Mouse (Mus musculus): Measurements from ENCODE around the gene Ncaph.

- no peak for TF ChIP-seq CTCF (IDR thresholded peaks at IDR 0.05; ENCODE audit: control insufficient read depth, insufficient read depth, insufficient replicate concordance, low read depth, low read length)
- TF ChIP-seq POLR2A (IDR thresholded peaks at IDR 0.05; ENCODE audit: control insufficient read depth, low read depth, low read length) = no peak
These were observed 2.4 kb downstream of the Ncaph start for GRCm38 (mm10) chr2:127131353-127131752.

Measured in testis, adult 2 months (tissue).